Mouse (Mus musculus) testis, adult 2 months (tissue): ENCODE data around the gene Atl3. TPM values are rescaled to one million over a fixed set of nuclear protein-coding genes. Genes with fewer than 3 reads are reported as not detected.
"Not testable (repeated sequence)": the region's sequence is repeated elsewhere in the genome, so short reads cannot be mapped to it uniquely, and the experiment has no call there.

ENCODE experiments used
- H3K27ac ChIP-seq: fragments of 200-500 bp; 2 replicates; pipeline ENCODE4 v1.5.1; 2012; ENCODE audit warnings: low read depth, low read length; ENCODE audit not compliant: control insufficient read depth, insufficient read depth
- H3K27me3 ChIP-seq: fragments of 200-500 bp; 2 replicates; pipeline ENCODE4 v1.6.1; 2012; ENCODE audit warnings: mild to moderate bottlenecking, low read length, moderate library complexity; ENCODE audit not compliant: control insufficient read depth, insufficient read depth
- H3K36me3 ChIP-seq: fragments of 200-500 bp; 2 replicates; pipeline ENCODE4 v1.6.1; 2012; ENCODE audit warnings: mild to moderate bottlenecking, low read length; ENCODE audit not compliant: control insufficient read depth, insufficient read depth
- H3K4me1 ChIP-seq: fragments of 200-500 bp; 2 replicates; pipeline ENCODE4 v1.6.1; 2012; ENCODE audit warnings: low read length; ENCODE audit not compliant: control insufficient read depth, insufficient read depth
- H3K4me3 ChIP-seq: fragments of 200-500 bp; 2 replicates; pipeline ENCODE4 v1.5.1; 2012; ENCODE audit warnings: low read depth, mild to moderate bottlenecking, low read length, moderate library complexity, mixed read lengths; ENCODE audit not compliant: control insufficient read depth
- CTCF ChIP-seq: fragments of 200-500 bp; IDR thresholded peaks from 2 replicates; pipeline ENCODE4 v1.5.1; 2012; ENCODE audit warnings: low read depth, mild to moderate bottlenecking, inconsistent platforms, low read length, moderate library complexity; ENCODE audit not compliant: control insufficient read depth, insufficient read depth, insufficient replicate concordance
- POLR2A ChIP-seq: fragments of 200-500 bp; IDR thresholded peaks from 2 replicates; pipeline ENCODE4 v1.6.1; 2012; ENCODE audit warnings: low read depth, mild to moderate bottlenecking, inconsistent platforms, low read length, moderate library complexity; ENCODE audit not compliant: control insufficient read depth
- polyA plus RNA-seq: library from polyadenylated mRNA; depleted of rRNA; stranded (reverse); fragments of >200 nt; gene quantifications from 2 replicates; pipeline ENCODE4 v1.2.3, GENCODE M21; 2012

Atl3 gene
- polyA plus RNA-seq, 1 experiment, result 188 TPM

- no peaks in the 10 kb centered on the region for H3K36me3 ChIP-seq
- no peak overlapping the region for H3K27ac ChIP-seq
- TF ChIP-seq CTCF (no peak), POLR2A (no peak)
- no peaks in the 10 kb centered on the region for H3K27me3 ChIP-seq
- H3K4me3 ChIP-seq, result no peak overlapping the region
- no peaks in the 10 kb centered on the region for H3K4me1 ChIP-seq
Measured at GRCm38 (mm10) chr19:7487680-7488079, 6.2 kb upstream of the Atl3 start.

GRCm38 (mm10) chr19:7491960-7492359, 1.9 kb upstream of the Atl3 start:
- H3K4me1 ChIP-seq, result peaks cover 2% of the 10 kb centered on the region; the same call in 1 of the 2 replicates
- TF ChIP-seq CTCF (no peak), POLR2A (no peak)
- H3K36me3 ChIP-seq, result no peaks in the 10 kb centered on the region
- H3K27me3 ChIP-seq, result no peaks in the 10 kb centered on the region
- peak overlapping the region; percentile 43 for H3K4me3 ChIP-seq
- H3K27ac ChIP-seq, result no peak overlapping the region

- TF ChIP-seq CTCF (no peak), POLR2A (no peak)
- H3K4me1 ChIP-seq, result peaks cover 2% of the 10 kb centered on the region; the same call in 1 of the 2 replicates
- H3K4me3 ChIP-seq, result peak overlapping the region; percentile 57; the same call in 1 of the 2 replicates
- no peak overlapping the region for H3K27ac ChIP-seq
- H3K27me3 ChIP-seq, result no peaks in the 10 kb centered on the region
- no peaks in the 10 kb centered on the region for H3K36me3 ChIP-seq
Measured at GRCm38 (mm10) chr19:7492682-7493081, 1.2 kb upstream of the Atl3 start.

GRCm38 (mm10) chr19:7494187-7495015, 561 bp downstream of the Atl3 start:
- Histone ChIP-seq H3K36me3 (no peaks in the 10 kb centered on the region), H3K4me3 (peak overlapping the region; percentile 87)
- TF ChIP-seq POLR2A, result peak; percentile 85
- TF ChIP-seq CTCF, result 0 out of 2 replicates have a peak, but pooled peaks have one; percentile 5

GRCm38 (mm10) chr19:7495221-7496038, 1.6 kb downstream of the Atl3 start:
- Histone ChIP-seq H3K27ac (peak overlapping the region; percentile 8; the same call in 1 of the 2 replicates), H3K36me3 (no peaks in the 10 kb centered on the region), H3K4me3 (peak overlapping the region; percentile 87), H3K27me3 (no peaks in the 10 kb centered on the region), H3K4me1 (peaks cover 2% of the 10 kb centered on the region; the same call in 1 of the 2 replicates)
- TF ChIP-seq CTCF (no peak), POLR2A (no peak)

More at GRCm38 (mm10) chr19:7494187-7495015, 561 bp downstream of the Atl3 start:
- Histone ChIP-seq H3K27me3 (no peaks in the 10 kb centered on the region), H3K4me1 (peaks cover 2% of the 10 kb centered on the region; the same call in 1 of the 2 replicates), H3K27ac (peak overlapping the region; percentile 94)

GRCm38 (mm10) chr19:7496070-7496469, 2.2 kb downstream of the Atl3 start:
- not testable (repeated sequence) for H3K27ac ChIP-seq, H3K4me1 ChIP-seq, H3K27me3 ChIP-seq, H3K4me3 ChIP-seq, H3K36me3 ChIP-seq

- Histone ChIP-seq H3K27ac (no peak overlapping the region), H3K4me1 (peaks cover 2% of the 10 kb centered on the region; the same call in 1 of the 2 replicates), H3K27me3 (no peaks in the 10 kb centered on the region), H3K4me3 (no peak overlapping the region), H3K36me3 (no peaks in the 10 kb centered on the region)
- TF ChIP-seq CTCF (no peak), POLR2A (no peak)
Measured at GRCm38 (mm10) chr19:7498816-7499215, 5.0 kb downstream of the Atl3 start.
